Mouse (Mus musculus) heart, adult 8-10 months (tissue): ENCODE results near the gene Tenm4. TPM values are rescaled to one million over a fixed set of nuclear protein-coding genes. Genes with fewer than 3 reads are reported as not detected.

Experiments
- DNase-seq: peaks from one replicate; pipeline ENCODE4 v3.0.0; 2022; ENCODE audit warnings: low spot score
- total RNA-seq, 4 experiments: library from RNA; stranded (reverse); gene quantifications; 2 replicates each; pipeline ENCODE4 v1.2.4; 2022

The Tenm4 gene
- total RNA-seq, 4 experiments from 2014 or later = 0.34 to 1.4 (median 1.00) TPM

GRCm38 (mm10) chr7:96524486-96525205, 353.6 kb downstream of the Tenm4 start:
- DNase-seq = no peak

DNA sequence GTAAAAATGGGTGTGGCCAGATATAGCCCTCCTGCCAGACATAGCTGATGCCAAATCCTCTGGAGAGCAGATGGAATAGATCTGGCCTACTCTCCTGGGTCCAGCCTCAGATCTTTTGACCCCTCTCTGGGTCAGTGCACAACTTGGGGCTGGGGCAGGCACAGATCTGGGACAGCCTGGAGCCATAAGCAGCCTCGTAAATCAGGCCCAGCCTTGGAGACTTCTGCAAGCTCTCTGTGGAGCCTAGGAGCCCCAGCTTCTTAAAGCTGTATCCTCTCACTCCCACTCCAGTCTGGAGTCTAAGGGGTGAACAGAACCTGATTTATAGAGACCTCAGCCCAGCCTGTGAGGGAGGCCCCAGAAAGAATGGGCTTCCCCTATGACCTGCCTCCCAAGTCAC, 354.3 kb downstream of the Tenm4 start:
- DNase-seq = no peak

- DNase-seq = no peak
These were observed 359.8 kb downstream of the Tenm4 start for GRCm38 (mm10) chr7:96530571-96531426.

- DNase-seq = no peak
These were observed 361.1 kb downstream of the Tenm4 start for GRCm38 (mm10) chr7:96531954-96532737.

- no peak for DNase-seq
These were observed 361.9 kb downstream of the Tenm4 start for GRCm38 (mm10) chr7:96532804-96533400.

DNA sequence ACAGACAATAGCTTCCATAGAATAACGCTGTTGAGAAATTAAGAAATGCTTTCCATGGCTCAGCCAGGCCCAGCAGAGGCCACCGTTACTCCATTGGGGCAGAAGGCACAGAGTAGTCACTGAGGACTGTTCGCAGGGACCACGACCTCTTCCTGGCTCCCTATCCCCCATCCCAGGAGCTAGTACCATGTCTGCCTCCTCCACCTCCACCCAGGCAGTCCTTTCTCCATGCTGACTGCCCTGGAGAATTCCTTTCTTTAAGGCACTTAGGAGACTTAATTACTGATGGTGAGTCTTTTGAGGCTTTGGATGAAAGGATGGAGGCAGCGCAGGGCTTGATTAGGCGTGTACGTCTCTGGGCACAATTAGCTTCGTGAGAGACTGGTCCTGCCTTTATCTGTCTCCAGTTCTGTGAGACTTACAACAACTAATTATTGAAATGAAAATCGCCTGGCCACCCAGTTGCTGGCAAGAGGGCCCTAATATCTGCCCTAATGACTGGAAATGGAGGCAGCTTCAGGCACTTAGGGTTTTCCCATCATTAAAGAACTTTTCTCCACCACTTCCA, 365.4 kb downstream of the Tenm4 start:
- DNase-seq = no peak

DNA sequence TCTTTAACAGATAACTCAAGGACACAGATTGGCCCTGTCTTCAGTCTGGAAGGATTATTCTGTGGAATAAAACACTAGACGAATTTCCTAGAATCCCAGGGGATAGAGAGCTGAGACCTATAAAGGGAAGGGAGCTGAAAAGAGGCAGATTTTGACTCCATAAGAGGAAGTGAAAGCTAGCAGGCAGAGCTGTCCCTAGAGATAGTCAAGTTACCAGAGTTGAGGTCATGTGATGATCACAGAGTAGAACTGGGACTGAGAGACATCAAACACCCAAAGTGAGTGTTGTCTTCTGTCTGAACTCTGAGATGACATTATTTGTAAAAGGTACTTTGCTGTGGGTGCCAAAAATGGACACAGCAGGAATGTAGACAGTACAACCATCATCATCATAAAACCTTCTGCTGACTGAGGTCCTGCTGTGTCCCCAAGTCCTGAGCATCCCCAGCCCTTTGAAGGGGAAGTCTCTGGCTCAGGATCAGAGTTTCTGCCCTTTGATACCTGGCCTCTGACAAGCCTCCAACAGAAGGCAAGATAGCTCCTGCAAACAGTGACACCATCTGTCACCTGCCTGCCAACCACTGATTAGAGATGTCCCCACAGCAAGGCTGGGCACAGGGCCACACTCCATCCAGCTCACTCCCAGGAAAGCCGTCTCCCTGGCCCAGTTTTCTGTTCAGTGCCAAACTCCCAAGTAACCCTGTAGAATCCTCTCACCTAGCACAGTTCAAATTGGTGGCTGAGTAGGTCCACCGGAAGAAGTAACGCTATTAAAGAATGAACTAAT, 368.4 kb downstream of the Tenm4 start:
- DNase-seq = no peak

DNA sequence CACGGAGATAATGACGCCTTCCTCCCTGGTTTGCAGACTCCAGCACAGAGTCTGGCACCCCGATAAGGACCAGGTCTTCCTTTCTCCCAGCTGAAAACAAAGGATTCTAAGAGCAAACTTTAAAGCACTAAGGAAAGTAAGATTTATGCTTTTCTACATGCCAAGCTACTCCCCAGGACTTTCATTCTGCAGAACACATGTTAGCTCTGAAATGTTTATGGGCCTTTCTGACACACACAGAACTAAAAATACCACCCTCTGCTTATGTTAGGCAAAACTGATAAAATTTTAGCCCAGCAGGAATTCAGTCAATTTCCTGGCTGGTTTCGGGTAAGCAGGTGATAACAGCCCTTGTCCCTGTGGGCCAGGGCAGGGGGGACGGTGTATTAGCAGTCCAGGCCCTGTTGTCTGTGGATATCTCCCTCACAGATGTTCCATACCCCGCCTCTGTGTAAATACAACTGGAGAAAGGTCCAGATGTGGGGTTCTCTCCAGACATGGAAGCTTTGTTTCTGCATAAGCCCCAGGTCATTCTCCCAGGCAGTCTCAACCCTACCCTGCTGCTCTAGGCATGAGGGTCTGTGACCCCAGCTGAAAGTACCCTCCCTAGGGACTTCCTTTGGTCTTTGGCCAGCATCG, 369.5 kb downstream of the Tenm4 start:
- DNase-seq = no peak

GRCm38 (mm10) chr7:96545979-96546378, 374.9 kb downstream of the Tenm4 start:
- no peak for DNase-seq

GRCm38 (mm10) chr7:96551809-96552208, 380.8 kb downstream of the Tenm4 start:
- no peak for DNase-seq

DNA sequence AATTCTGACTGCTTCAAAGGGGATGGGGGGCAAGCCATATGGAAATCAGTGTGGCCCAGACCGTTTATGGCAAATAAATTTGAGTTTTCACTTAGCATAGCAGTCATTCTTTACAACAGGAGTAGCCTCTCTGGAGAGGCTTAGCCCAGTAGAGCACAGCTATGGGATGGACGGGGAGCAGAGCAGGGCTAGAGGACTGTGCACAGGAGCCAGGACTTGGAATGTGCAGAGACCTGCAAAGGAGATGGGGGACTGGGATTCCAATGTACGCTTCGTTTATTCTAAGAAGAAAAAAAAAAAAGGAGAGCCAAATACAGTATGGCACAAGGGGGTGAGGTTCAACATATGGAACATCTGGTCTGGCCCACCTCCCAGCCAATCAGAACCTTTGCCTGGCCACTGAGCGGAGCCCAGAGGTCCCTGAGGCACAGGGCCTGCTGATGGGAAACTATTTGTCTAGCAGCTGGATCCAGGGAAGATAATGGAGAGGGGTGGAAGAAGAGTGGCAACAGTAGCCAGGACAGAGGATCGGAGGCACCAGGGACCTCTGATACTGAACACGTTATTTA, 381.3 kb downstream of the Tenm4 start:
- no peak for DNase-seq

DNA sequence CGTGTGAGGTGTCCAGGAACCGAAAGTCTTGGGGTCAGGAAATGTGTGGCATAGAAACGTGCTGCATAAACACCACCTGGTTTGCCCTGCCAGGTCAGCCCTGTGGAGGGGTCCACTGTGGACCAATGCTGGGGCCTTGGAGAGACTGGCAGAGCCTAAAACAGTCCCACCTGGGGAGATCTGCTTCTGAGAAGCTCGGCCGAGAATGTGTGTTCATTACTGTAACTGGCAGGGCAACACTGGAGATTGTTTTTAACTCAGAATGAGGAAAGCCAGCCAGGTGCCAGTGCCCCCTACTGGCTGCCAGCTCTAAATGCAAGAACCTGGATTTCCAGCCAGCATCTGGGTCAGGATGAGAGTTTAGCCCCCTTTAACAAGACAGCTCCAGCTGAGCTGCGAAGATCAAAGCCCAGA, 383.2 kb downstream of the Tenm4 start:
- DNase-seq = peak; percentile 12

GRCm38 (mm10) chr7:96555294-96555693, 384.2 kb downstream of the Tenm4 start:
- no peak for DNase-seq

- no peak for DNase-seq
These were observed 385.7 kb downstream of the Tenm4 start for GRCm38 (mm10) chr7:96556756-96557155.

- no peak for DNase-seq
These were observed 391.8 kb downstream of the Tenm4 start for GRCm38 (mm10) chr7:96562890-96563289.

- no peak for DNase-seq
These were observed 392.5 kb downstream of the Tenm4 start for GRCm38 (mm10) chr7:96563329-96564065.

DNA sequence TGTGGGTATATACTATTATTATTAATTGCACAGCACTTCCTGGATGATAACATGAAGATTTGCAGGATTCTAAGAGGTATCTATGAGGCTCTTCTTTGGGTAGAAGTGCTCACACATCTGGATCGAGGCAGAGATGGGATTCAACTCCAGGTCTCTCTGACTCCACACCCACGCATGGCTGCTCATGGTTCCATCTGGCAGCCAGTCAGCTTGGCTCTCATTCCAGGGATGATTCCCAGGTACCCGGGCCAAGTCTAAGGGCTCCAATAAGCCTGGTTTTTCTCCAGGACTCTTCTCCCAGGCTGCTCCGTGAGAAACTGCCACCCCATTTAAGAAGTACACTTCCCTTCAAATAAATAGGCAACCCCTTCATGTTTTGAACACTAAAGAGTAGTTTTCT, 394.8 kb downstream of the Tenm4 start:
- peak; percentile 36 for DNase-seq

DNA sequence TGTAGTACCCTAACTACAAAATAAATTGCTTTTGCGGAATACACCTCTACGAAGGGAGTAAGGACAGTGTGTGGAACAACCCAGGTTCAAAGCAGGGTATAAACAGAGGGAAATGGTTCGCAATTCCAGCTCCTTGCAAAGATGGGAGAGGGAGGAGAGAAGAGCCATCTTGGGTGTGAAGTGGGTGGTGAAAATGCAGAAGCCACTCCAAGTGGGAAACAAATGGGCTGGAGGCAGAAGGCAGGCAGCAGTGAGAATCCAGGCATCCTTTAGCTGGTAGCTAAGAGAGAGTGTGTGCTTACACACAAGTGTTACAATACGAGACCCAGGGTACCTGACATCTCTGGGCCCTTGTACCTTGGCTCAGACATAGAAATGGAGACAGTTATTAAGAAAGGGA, 395.2 kb downstream of the Tenm4 start:
- DNase-seq = no peak

DNA sequence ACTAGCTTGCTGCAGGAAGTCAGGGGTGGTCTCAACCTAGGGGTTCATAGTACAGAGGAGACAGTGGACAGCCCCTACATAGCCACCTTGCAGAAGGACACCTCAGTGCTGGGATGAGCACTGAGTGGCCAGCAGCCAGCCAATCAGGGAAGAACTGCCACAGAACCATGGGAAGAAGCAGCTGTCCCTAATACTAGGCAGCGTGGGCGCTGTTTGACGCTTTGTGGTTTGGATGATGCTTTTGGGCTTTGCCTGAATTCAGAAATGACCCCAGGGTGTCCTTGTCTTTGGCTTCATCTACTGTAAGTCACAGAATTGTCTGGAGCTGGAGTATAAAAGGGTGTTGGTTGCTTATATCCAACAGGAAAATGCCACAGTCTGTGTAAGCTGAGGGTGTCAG, 397.0 kb downstream of the Tenm4 start:
- DNase-seq = no peak
